Mouse (Mus musculus) left cerebral cortex, postnatal 25 days (tissue): ENCODE data around the gene Slc16a14. TPM values are rescaled to one million over a fixed set of nuclear protein-coding genes. Genes with fewer than 3 reads are reported as not detected.

Source experiments
- DNase-seq, 2 experiments: peaks; one replicate each; pipeline ENCODE4 v3.0.0; 2022; ENCODE audit warnings: low spot score in 2 of 2, mixed read lengths in 1 of 2
- intact Hi-C: fragments of 180-260 bp; cut with DNase I; formaldehyde crosslinking; loops from one replicate; pipeline ENCODE4 v1.15.1; 2025
- total RNA-seq, 2 experiments: library from RNA; stranded (reverse); gene quantifications; 2 replicates each; pipeline ENCODE4 v1.2.3; 2021

Slc16a14 gene
- total RNA-seq, 2 experiments from 2014 or later: 12.5 to 12.7 TPM

DNA sequence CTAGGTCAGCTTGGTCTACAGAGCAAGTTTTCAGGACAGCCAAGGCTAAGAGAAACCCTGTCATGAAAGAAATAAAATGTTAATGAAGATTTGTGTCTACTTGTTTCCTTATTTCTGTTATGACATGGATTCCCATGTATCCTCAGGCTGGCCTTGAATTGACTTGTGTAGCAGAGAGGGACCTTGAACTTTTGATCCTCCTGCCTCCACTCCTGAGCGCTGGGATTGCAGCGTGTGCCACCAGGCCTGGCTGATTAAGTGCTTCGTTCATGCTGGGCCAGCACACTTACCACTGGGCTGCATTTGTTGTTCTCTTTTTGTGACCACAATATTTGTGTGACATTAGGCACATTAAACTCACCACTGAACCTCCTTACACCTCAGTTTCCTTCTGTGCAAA lies 16.1 kb downstream of the Slc16a14 start:
- intact Hi-C loops: no loop called here
- no peak for DNase-seq

DNA sequence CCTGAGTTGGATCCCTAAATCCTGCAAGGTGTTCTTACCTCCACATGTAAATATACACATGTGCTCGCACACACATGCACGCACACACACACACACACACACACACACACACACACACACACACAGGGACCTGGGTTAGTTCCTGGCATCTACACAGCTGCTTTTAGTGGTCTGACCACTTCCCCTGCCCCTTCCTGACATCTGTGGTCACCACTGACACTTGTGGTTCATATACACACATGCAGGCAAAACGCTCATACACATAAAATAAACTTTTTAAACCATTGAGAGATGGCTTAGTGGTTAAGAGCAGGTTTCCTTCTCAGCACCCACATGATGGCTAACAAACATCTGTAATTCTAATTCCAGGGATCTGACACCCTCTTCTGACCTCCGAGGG lies 19.9 kb downstream of the Slc16a14 start:
- no peak for DNase-seq
- intact Hi-C loops: no loop called here

DNA sequence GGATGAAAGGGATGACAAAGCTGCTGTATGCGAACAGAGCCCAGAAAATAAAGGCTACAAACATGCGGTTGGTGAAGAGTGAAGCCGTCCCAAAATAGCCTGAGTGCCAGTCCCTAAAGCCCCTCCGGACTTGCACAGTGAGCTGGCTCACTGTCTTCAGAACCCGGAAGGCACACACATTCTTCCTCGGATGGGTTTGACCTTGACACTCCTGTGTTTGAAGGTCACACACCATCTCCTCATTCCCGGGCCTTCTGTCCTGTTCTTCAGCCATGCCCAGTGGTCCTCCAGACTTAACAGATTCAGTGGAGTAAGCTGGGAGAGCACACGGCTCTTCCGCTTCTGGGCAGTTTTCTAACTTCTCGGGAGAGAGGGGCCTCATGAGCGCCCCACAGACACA lies 22.4 kb downstream of the Slc16a14 start:
- intact Hi-C loops: no loop called here
- DNase-seq: no peak

DNA sequence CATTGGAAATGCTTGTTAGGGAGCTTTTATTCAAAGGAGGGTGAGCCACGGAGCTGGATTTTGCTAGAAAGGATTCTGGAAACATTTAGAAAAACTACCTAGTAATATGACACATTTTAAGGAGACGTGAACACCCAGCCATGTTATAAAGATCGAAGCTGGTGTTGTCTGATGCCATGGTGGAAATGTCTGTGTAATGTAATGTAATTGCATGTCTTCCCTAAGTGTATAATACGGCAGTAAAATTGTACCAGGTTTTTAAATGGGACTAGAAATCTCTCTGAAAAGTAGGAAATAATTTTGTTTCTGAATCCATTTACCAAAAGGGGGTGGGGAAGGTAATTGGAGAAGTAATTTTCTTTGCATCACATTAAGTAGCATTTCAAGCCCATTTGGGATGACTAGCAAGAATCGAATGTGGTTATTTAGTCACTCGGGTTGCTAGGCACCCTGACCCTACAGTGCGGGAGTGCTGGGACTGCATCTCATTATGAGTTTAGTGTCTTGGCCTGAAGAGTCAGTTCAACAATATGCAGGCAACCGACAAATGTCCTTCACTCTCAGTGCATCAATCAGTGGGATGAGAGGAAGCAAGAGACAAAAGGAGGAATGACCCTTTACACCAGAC lies 24.6 kb downstream of the Slc16a14 start:
- intact Hi-C loops: no loop called here
- no peak for DNase-seq

DNA sequence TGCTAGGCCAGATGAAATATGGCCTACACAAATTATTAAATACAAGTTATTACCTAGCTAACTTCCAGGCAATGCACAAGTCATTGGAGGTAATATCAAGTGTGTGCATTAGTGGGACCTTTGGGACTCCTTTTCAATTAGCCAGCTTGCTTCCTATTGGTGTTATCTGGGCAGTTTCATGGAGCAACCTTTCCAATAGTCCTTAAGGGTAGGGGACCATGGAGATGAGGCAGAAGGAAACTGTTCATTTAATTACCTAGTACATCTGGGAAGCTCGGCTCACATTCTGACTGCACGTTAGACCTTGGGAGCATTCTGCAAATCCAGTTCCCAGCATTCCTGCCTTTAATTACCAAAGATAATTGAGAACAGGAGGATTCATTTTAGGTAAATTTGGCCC lies 30.5 kb downstream of the Slc16a14 start:
- DNase-seq: no peak
- intact Hi-C loops: no loop called here

DNA sequence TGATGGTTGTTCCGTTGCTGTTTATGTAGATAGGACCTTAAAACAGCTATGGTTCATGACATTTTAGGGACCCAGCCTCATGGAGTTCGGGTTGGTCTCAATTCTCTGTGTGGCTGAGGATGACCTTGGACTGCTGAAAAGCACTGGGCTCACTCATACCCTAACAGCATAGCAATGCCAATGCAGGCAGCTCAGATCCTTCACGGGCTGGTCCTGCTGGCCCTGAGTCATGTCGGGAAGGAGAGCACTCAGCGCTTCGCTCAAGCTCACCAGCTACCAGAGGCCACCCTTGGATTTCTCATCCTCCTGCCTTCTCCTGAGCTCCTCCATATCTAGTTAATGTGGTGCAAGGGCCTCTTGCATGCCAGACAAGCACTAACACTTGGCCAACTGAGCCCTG lies 35.8 kb downstream of the Slc16a14 start:
- intact Hi-C loops: no loop called here
- DNase-seq: no peak

DNA sequence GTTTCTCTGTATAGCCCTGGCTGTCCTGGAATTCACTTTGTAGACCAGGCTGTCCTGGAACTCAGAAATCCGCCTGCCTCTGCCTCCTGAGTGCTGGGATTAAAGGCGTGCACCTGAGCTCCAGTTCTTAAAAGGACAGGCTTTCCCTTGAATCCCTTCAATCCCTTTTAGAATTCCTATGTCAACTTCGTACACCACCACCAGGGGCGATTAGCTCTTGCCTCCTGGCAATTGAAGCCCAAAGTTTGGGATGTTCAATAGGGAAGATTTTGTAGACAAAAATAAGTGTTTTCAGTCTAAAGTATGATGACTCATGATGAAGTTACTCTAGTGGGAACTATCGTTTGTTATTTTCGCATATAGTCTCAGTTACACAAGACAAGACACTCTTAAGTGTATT lies 37.6 kb downstream of the Slc16a14 start:
- intact Hi-C loops: no loop called here
- DNase-seq: no peak

DNA sequence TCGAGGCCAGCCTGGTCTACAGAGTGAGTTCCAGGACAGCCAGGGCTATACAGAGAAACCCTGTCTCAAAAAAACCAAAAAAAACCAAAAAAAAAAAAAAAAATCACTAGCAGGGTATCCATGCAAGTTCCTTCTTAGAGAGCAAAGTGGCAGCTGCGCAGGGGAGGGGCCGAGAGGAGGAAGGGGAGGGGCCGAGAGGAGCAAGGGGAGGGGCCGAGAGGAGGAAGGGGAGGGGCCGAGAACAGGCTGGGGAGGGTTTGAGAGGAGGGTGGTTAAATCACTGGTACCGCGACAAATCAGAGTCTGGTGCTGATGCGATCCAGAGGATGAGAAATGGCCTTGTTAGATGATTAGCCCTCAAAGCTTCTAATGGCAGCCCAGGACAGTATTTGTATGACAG lies 43.2 kb downstream of the Slc16a14 start:
- no peak for DNase-seq
- intact Hi-C loops: no loop called here

DNA sequence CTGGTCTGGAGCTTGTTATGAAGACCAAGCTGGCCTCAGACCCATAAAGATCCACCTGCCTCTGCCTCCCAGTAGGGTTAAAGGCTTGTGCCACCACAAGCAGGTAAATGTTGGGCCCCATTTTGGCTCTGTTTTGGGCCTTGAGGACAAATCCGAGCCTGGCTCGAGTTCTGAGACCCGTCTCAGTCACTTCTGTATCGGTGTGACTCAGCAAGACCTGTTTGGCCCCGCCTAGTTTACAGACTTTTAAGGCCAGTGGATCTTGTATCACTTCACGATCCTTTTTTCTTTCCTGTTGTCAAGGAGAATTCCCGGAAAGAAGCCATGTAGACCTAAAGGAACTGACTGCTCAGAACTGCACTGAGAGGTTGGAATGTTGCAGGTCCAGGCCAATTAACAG lies 44.4 kb downstream of the Slc16a14 start:
- intact Hi-C loops: no loop called here
- no peak for DNase-seq

DNA sequence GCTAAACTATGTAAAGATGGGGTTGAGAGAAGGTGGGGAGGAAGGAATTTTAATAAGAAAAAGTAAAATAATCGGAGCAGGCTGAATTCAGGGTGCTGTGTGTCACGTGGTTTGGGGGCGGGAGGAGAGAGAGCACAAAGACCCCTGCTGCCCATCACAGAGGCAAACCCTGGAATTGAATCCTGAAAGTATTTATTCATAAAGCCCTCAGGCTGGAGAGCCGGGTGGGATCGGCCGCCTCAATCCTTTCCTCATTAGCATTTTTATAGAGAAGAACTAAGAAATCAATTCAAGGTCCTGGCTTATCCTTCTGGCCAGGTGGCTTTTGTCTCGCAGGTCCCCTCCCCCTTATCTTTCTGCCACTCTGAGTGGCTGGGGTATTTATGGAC lies 44.9 kb downstream of the Slc16a14 start:
- intact Hi-C loops: no loop called here
- DNase-seq: no peak

DNA sequence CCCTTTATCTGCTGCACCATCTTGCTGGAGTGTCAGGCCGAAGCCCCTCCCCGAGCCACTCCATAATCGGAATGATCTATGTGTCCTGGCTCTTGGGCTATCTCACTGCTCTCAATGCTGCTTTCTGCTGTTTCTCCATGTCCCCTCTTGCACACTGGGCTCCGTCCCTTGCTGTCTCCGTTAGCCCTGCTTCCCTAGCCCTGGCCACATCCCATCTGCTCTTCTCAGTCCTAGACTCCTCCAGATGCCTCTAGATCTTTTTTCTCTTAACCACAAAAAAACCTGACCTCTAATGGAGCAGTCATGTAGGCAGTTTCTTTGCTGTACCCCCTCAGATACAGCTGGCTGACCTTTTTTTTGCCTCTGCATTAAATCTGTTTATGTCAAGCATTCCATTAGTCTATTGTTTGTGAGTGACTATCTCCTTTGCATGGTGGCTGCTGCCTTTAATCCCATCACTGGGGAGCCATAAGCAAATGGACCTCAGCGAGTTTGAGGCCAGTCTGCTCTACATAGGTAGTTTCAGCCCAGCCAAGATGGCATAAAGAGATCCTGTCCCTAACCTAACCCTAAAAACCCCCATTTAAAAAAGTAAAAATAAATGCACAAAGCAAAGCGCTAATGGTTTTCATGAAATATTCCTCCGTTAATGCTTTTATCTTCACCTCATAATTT lies 45.5 kb downstream of the Slc16a14 start:
- intact Hi-C loops: no loop called here
- no peak for DNase-seq

DNA sequence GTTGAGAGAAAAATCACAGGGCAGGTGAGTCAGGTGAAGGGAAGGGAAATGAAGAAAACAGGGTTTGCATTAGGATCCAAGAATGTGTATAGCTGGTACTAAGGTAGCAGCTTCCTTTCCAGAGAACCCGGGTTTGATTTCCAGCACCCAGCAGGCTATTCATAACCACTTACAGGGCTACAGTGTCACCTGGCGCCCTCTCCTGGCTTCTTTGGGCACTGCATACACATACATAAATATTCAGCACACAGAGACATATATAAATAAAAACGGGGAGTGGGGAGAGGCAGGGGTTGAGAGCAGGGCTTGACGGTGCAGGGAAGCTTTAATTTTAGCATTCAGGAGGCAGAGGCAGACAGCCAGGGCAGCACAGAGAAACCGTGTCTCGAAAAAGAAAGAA lies 49.0 kb downstream of the Slc16a14 start:
- no peak for DNase-seq
- intact Hi-C loops: no loop called here

DNA sequence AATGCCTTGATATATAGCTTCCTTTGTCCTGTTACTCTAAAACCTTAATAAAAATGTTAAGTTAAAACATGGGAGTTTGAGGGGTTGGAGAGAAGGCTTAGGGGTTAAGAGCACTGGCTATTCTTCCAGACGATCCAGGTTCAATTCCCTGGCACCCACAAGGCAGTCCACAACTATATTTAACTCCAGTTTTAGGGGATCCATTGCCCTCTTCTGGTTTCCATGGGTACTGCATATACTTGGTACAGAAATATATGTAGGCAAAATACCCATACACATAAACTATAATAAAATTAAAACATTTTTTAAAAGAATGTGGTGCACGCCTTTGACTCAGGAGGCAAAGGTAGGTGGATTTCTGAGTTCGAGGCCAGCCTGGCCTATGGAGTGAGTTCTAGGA lies 49.8 kb downstream of the Slc16a14 start:
- no peak for DNase-seq
- intact Hi-C loops: no loop called here

DNA sequence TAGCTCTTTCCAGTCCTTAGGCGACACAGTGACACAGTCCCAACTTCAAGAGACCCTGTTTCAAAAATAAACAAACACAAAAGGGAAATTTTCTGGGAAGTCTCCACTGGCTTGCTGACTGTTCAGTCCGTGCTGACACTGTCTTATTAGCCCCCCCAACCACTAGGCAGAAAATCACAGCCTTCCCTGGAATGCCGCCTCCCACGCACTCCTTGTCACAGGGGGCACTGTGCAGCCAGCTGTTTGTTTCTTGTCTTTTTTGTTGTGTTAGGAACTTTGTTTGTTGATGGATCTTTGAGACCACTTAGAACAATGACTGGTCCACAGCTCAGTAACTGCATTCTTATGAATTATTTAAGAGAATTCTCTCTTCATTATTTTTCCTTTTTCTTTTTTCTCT lies 51.0 kb downstream of the Slc16a14 start:
- no peak for DNase-seq
- intact Hi-C loops: no loop called here

DNA sequence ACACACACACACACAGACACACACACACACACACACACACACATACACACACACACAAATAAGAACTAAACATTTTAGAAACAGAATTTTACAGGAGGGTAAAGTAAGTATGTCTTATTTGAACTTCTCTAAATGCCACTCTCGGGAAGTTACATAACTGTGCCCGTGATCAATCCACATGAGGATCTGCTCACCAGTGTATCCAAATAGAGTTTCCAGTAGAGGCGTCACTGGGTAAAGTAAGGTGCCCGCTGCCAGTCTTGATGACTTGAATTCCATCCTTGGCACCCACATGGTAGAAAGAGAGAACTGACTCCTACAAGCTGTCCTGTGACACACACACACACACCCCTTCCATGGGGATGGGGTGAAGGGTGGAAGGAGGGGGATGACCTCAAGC lies 52.0 kb downstream of the Slc16a14 start:
- intact Hi-C loops: no loop called here
- DNase-seq: peak in 1 of 2 experiments; percentile 4

DNA sequence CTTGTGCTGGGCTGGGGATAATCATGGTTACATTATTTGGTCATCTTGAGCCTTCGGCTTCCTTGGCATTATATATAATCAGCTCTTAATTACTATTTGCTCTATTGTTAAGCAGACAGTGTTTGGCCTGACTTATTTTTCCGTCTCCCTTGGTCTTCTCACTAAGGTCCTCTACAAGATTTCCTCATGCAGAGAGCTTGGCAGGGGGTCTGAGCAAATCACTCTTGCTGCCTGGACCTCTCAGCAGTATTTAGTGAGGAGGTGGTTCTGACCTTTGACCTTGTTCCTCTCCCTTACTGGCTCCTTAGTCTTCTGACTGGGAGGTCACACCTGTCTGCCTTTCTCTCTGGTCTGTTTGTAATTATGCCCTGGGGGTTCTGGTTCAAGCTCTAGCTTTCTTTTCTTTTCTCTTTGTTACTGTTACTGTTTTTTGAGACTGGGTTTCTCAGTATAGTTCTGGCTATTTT lies 52.8 kb downstream of the Slc16a14 start:
- no peak for DNase-seq
- intact Hi-C loops: no loop called here

DNA sequence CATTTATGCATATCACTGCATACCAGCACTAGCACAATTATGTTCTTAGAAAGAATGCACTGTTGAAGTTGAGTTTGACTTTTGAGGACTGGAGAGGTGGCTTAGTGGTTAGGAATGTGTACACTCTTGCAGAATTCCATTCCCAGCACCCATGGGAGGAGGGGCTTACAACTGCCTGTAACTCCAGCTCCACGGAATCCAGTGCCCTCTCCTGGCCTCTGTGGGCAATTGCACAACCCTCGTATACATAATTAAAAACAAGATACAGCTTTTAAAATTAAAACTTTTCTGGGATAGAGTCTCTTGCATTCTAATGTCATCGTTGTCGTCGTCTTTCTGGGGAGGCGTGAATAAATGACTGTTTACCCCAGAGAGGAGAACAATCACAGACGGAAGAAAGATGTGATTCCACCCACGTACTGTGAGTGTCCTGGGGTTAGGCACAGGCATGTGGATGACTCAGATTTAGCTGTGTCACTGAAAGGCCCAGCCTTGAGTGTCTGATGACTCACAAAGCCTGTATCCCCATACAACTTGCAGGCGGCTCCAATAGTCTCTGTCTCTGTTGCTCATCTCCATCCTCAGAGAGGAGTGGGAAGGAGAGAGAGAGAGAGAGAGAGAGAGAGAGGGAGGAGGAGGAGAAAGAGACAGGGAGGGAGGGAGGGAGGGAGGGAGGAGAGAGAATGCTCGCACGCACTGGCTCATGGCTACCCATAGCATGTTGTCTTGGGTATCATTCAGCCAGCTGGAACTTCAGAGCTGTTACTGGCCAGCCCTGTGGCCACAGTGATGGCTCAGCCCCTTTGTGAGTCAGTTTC lies 53.5 kb downstream of the Slc16a14 start:
- DNase-seq: peak; percentile 26 to 81
- intact Hi-C loops: no loop called here

DNA sequence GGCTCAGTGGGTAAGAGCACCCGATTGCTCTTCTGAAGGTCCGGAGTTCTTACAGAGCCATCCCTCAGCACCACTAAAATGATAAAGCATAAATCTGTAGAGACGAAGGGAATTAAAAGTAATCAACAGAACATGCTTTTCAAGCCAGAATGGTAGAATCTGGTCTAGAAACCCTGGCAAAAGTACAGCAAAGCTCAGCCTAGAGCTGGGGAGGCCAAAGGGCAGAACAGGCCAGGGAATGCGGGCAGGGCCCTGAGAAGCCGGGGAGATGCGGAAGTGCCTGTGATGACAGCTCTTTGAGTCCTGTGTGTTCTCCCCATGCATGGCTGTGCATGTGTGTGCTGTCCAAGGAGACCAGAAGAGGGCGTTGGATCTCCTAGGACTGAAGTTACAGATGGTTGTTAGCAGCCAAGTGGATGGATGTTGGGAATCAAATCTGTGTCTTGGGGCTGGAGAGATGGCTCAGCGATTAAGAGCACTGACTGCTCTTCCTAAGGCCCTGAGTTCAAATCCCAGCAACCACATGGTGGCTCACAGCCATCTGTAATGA lies 55.3 kb downstream of the Slc16a14 start:
- intact Hi-C loops: no loop called here
- DNase-seq: no peak

DNA sequence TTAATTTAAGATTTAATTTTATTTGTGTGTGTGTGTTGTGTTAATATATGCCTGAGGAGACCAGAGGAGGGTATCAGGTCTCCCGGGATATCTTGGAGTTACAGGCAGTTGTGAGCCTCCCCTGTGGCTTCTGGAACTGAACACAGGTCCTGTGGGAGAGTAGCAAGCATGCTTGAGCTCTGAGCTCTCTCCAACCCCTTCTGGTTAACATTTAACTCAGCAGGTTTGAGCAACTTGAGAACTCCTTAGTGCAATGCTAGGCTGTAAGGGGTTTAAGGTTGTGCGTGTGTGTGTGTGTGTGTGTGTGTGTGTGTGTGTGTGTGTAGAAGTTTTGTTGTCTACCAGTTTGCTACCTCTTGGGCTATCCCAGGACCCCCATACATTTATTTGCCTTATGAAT lies 57.3 kb downstream of the Slc16a14 start:
- DNase-seq: no peak
- intact Hi-C loops: no loop called here

DNA sequence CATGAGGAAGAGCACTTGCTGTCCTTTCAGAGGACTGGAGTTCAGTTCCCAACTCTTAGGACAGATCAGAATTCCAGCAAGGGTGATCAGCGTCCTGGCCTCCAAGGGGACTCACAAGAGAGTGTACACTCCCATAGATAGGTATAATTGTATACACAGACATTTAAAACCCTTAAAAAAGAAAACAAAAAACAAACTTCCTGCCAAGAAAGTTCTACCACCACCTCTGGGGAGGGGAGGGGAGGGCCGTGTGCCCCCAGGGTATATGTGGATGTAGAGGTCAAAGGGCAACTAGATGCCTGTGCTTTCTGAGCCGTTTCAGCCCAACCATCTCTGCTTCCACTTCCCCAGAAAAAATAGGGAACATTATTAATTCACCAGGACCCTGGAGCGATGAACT lies 62.0 kb downstream of the Slc16a14 start:
- no peak for DNase-seq
- intact Hi-C loops: no loop called here

DNA sequence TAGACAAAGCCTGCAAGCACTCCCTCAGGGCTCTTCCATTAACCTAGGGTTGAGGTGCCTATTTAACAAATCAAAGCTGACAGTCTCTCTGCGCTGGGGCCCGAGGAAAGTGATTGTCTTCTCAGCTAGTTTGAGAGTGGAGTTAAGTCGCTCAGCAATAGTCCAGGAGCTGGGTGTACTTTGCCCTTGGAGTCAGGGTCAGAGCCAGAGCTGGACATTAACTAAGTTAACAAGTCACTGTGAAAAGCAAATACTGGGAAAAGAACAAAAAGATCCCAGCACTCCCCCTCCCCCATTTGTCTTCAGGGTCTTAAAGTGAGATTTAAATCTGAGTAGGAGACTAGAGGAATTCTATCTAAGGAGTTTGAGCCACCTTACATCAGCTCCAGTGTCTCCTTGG lies 62.8 kb downstream of the Slc16a14 start:
- DNase-seq: no peak
- intact Hi-C loops: no loop called here
